Mouse (Mus musculus): ENCODE results near the gene Mst1.

Mst1 gene

GRCm38 (mm10) chr9:108129042-108129948 is 49.1 kb downstream of the Mst1 start:
- no peak for DNase-seq (ENCODE audit: low spot score in 2 of 2)

DNA sequence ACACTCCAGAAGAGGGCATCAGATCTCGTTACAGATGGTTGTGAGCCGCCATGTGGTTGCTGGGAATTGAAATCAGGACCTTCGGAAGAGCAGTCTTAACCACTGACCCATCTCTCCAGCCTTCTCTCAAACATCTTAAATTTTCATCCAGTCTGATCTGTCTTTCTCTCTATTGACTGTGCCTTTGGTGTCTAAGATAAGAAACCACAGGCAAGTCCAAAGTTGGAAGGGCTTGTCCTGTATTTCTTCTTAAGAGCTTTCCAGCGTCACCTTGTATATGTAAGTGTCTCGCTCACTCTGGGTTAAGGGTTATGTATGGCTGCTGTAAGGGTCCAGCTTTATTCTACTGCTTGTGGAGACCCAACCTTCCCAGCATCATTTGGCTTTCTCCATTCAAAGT is 51.3 kb downstream of the Mst1 start:
- DNase-seq (ENCODE audit: low spot score in 2 of 2): no peak

- no peak for DNase-seq (ENCODE audit: low spot score in 2 of 2)
These were observed 52.1 kb downstream of the Mst1 start for GRCm38 (mm10) chr9:108132373-108132772.

GRCm38 (mm10) chr9:108133478-108133877 is 53.2 kb downstream of the Mst1 start:
- DNase-seq (ENCODE audit: low spot score in 2 of 2): no peak
